Mouse (Mus musculus): ENCODE results near the gene Sh3pxd2a.
"Not testable (repeated sequence)": the region's sequence is repeated elsewhere in the genome, so short reads cannot be mapped to it uniquely, and the experiment has no call there.

The Sh3pxd2a gene

GRCm38 (mm10) chr19:47403391-47404379 is 60.5 kb downstream of the Sh3pxd2a start:
- DNase-seq = no peak

GRCm38 (mm10) chr19:47402976-47403375 is 61.2 kb downstream of the Sh3pxd2a start:
- DNase-seq = no peak

GRCm38 (mm10) chr19:47402544-47402943 is 61.7 kb downstream of the Sh3pxd2a start:
- DNase-seq = no peak

GRCm38 (mm10) chr19:47399709-47400108 is 64.5 kb downstream of the Sh3pxd2a start:
- DNase-seq = no peak

GRCm38 (mm10) chr19:47399029-47399428 is 65.2 kb downstream of the Sh3pxd2a start:
- no peak for DNase-seq

GRCm38 (mm10) chr19:47397882-47398671 is 66.1 kb downstream of the Sh3pxd2a start:
- DNase-seq = no peak

- no peak for DNase-seq
These were observed 68.9 kb downstream of the Sh3pxd2a start for GRCm38 (mm10) chr19:47395338-47395737.

- not testable (repeated sequence) for DNase-seq
These were observed 69.4 kb downstream of the Sh3pxd2a start for GRCm38 (mm10) chr19:47394781-47395180.

GRCm38 (mm10) chr19:47390878-47391277 is 73.3 kb downstream of the Sh3pxd2a start:
- DNase-seq = no peak

GRCm38 (mm10) chr19:47387887-47388286 is 76.3 kb downstream of the Sh3pxd2a start:
- no peak for DNase-seq

GRCm38 (mm10) chr19:47387395-47387794 is 76.8 kb downstream of the Sh3pxd2a start:
- DNase-seq = no peak

- DNase-seq = no peak
These were observed 78.2 kb downstream of the Sh3pxd2a start for GRCm38 (mm10) chr19:47385971-47386370.

- DNase-seq = no peak
These were observed 79.6 kb downstream of the Sh3pxd2a start for GRCm38 (mm10) chr19:47384639-47385038.

GRCm38 (mm10) chr19:47384036-47384435 is 80.2 kb downstream of the Sh3pxd2a start:
- no peak for DNase-seq

- no peak for DNase-seq
These were observed 81.9 kb downstream of the Sh3pxd2a start for GRCm38 (mm10) chr19:47382268-47382667.

GRCm38 (mm10) chr19:47381011-47381410 is 83.2 kb downstream of the Sh3pxd2a start:
- no peak for DNase-seq

- DNase-seq = no peak
These were observed 85.1 kb downstream of the Sh3pxd2a start for GRCm38 (mm10) chr19:47379141-47379540.

- DNase-seq = no peak
These were observed 89.2 kb downstream of the Sh3pxd2a start for GRCm38 (mm10) chr19:47374916-47375573.

GRCm38 (mm10) chr19:47374440-47374839 is 89.8 kb downstream of the Sh3pxd2a start:
- peak; percentile 20 for DNase-seq

GRCm38 (mm10) chr19:47372044-47372443 is 92.2 kb downstream of the Sh3pxd2a start:
- DNase-seq = no peak

- no peak for DNase-seq
These were observed 92.7 kb downstream of the Sh3pxd2a start for GRCm38 (mm10) chr19:47371521-47371920.

GRCm38 (mm10) chr19:47369008-47369407 is 95.2 kb downstream of the Sh3pxd2a start:
- DNase-seq = no peak

- no peak for DNase-seq
These were observed 96.8 kb downstream of the Sh3pxd2a start for GRCm38 (mm10) chr19:47367271-47367879.

All from right cerebral cortex, postnatal 25 days (tissue).